Mouse (Mus musculus) stomach, embryonic 16.5 days (tissue): Measurements from ENCODE around the gene Fmo2. TPM values are rescaled to one million over a fixed set of nuclear protein-coding genes. Genes with fewer than 3 reads are reported as not detected.

ENCODE experiments used
- ATAC-seq: fragments of 200-750 bp; cut with Nextera tagmentation; 2 replicates; pipeline ENCODE4 v1.8.0; 2017; ENCODE audit warnings: moderate number of reproducible peaks, moderate TSS enrichment; ENCODE audit not compliant: insufficient read depth, low FRiP score
- H3K27ac ChIP-seq: fragments of 300-500 bp; sonication (generic); 2 replicates; pipeline ENCODE4 v1.5.1; 2014; ENCODE audit warnings: low read length
- H3K27me3 ChIP-seq: fragments of 300-500 bp; sonication (generic); 2 replicates; pipeline ENCODE4 v1.6.1; 2014; ENCODE audit warnings: low read length, control low read depth, mixed read lengths; ENCODE audit not compliant: control insufficient read depth, insufficient read depth
- H3K36me3 ChIP-seq: fragments of 300-500 bp; sonication (generic); 2 replicates; pipeline ENCODE4 v1.6.1; 2014; ENCODE audit warnings: low read length; ENCODE audit not compliant: control insufficient read depth, insufficient read depth
- H3K4me1 ChIP-seq: fragments of 300-500 bp; sonication (generic); 2 replicates; pipeline ENCODE4 v1.6.1; 2014; ENCODE audit warnings: low read length, control low read depth, mixed read lengths; ENCODE audit not compliant: control insufficient read depth, insufficient read depth
- H3K4me2 ChIP-seq: fragments of 300-500 bp; sonication (generic); 2 replicates; pipeline ENCODE4 v1.6.1; 2014; ENCODE audit warnings: low read depth, low read length, mixed read lengths
- H3K4me3 ChIP-seq: fragments of 300-500 bp; sonication (generic); replicated peaks from 2 replicates; pipeline ENCODE4 v1.5.1; 2014; ENCODE audit warnings: mild to moderate bottlenecking, low read length
- H3K9ac ChIP-seq: fragments of 300-500 bp; sonication (generic); 2 replicates; pipeline ENCODE4 v1.6.1; 2014; ENCODE audit warnings: low read length
- H3K9me3 ChIP-seq: fragments of 300-500 bp; sonication (generic); replicated peaks from 2 replicates; pipeline ENCODE4 v1.6.1; 2016; ENCODE audit warnings: low read length, control low read depth; ENCODE audit not compliant: control insufficient read depth
- WGBS: fragments of 180-500 bp; shearing (Covaris S2); extraction: QIAGEN DNeasy Blood & Tissue Kit; methylation state at CpG from one replicate; pipeline ENCODE4 v1.1.7; 2014; 5-methylcytosine and 5-hydroxymethylcytosine counted together
- polyA plus RNA-seq: library from polyadenylated mRNA; unstranded; fragments of >200 nt; fragmentation: Nextera tagmentation; extraction: Ambion mirVana; gene quantifications from 2 replicates; pipeline ENCODE4 v1.2.1, GENCODE M21; 2015

Fmo2 gene
- polyA plus RNA-seq, 1 experiment from 2014 or later: 8.5 TPM

DNA sequence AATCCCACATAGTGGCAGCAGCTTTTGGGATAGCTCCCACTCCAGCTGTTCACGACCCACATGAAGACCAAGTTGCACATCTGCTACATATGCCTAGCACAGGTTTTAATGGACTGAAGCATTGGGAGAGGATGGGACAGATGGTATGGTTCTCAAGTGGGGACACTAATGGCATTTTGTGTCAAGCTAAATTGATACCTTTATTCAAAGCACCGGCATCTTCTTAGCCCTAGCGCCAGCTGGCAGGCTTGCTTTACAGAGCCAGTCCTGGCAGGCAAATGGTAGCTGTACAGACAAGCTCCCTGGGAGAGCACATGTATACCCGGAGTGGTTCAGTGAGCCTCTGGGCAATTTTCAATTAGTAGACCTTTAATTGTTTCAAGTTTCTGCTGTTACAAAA lies 3.4 kb upstream of the Fmo2 start:
- Histone ChIP-seq H3K4me2 (no peak overlapping the region), H3K9me3 (no peaks in the 10 kb centered on the region), H3K27ac (no peak overlapping the region), H3K9ac (no peak overlapping the region), H3K4me3 (no peak overlapping the region), H3K4me1 (no peaks in the 10 kb centered on the region), H3K36me3 (no peaks in the 10 kb centered on the region), H3K27me3 (no peaks in the 10 kb centered on the region)
- WGBS: 70% methylated on average over 4 of the region's 4 CpGs
- no peak for ATAC-seq

- ATAC-seq: no peak; the same call in 1 of the 2 replicates
- Histone ChIP-seq H3K9me3 (no peaks in the 10 kb centered on the region), H3K36me3 (no peaks in the 10 kb centered on the region), H3K4me3 (no peak overlapping the region), H3K27me3 (no peaks in the 10 kb centered on the region), H3K4me2 (no peak overlapping the region), H3K9ac (no peak overlapping the region), H3K27ac (no peak overlapping the region), H3K4me1 (peaks cover 3% of the 10 kb centered on the region; the same call in 1 of the 2 replicates)
- WGBS: 33% methylated on average over 6 of the region's 6 CpGs
These were observed 2.6 kb downstream of the Fmo2 start for GRCm38 (mm10) chr1:162895900-162896299.

DNA sequence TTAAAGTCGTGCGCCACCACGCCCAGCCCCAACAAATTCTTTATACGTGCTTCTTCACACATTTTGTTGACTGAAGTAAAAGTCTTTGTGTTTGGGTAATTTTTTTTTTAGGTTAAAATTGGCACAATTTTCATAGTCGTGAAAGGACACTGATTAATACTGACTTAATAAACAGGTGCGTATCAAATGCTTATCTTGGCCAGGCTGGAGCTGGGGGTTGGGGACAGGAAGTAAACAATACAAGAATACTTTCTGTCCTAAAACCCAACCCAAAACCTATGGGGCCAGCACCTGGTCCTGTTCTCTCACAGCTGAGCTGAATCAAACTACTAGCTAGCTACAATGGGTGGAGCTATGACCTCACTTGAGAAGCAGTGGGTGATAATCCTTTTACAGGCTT lies 5.5 kb downstream of the Fmo2 start:
- H3K4me1 ChIP-seq: peaks cover 3% of the 10 kb centered on the region; the same call in 1 of the 2 replicates
- H3K27ac ChIP-seq: no peak overlapping the region
- no peaks in the 10 kb centered on the region for H3K27me3 ChIP-seq
- H3K36me3 ChIP-seq: no peaks in the 10 kb centered on the region
- no peak overlapping the region for H3K4me2 ChIP-seq
- no peak overlapping the region for H3K9ac ChIP-seq
- 85% methylated on average over 6 of the region's 6 CpGs for WGBS
- H3K4me3 ChIP-seq: no peak overlapping the region
- no peaks in the 10 kb centered on the region for H3K9me3 ChIP-seq
- no peak for ATAC-seq

- Histone ChIP-seq H3K27me3 (no peaks in the 10 kb centered on the region), H3K9ac (no peak overlapping the region), H3K9me3 (no peaks in the 10 kb centered on the region), H3K4me3 (no peak overlapping the region), H3K27ac (no peak overlapping the region), H3K4me2 (no peak overlapping the region), H3K4me1 (peaks cover 3% of the 10 kb centered on the region; the same call in 1 of the 2 replicates), H3K36me3 (no peaks in the 10 kb centered on the region)
- peak; percentile 72; the same call in 1 of the 2 replicates for ATAC-seq
- 19% methylated on average over 6 of the region's 6 CpGs for WGBS
These were observed 6.5 kb downstream of the Fmo2 start for GRCm38 (mm10) chr1:162891980-162892451.

GRCm38 (mm10) chr1:162888646-162889045 lies 9.9 kb downstream of the Fmo2 start:
- H3K4me1 ChIP-seq: 0 out of 2 replicates have a peak, but pooled peaks cover 3% of the 10 kb centered on the region
- H3K4me2 ChIP-seq: no peak overlapping the region
- H3K9ac ChIP-seq: no peak overlapping the region
- no peaks in the 10 kb centered on the region for H3K36me3 ChIP-seq
- no peak overlapping the region for H3K27ac ChIP-seq
- no peak for ATAC-seq
- H3K4me3 ChIP-seq: no peak overlapping the region
- 80% methylated on average over 12 of the region's 12 CpGs for whole genome bisulfite sequencing
- H3K9me3 ChIP-seq: no peaks in the 10 kb centered on the region
- no peaks in the 10 kb centered on the region for H3K27me3 ChIP-seq

DNA sequence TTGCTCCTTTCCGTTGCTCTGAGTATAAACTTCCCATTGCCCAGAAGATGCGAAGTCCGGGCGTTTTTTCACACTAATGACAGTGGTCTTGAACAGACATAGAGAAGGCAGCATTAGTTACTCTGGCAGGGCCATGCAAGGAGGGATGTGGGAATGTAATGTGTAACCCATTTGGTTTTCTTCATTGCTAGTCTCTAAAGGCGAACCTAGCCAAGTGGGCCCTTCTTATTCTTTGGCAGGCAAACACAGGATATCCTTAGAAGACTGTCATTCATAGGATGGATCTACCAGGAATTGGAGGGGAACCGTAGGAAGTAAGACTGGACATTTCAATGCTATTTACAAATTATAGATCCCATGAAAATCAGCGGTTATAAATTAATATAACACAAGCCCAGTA lies 10.9 kb downstream of the Fmo2 start:
- 88% methylated on average over 7 of the region's 7 CpGs for whole genome bisulfite sequencing
- no peak for ATAC-seq
- no peak overlapping the region for H3K4me2 ChIP-seq

DNA sequence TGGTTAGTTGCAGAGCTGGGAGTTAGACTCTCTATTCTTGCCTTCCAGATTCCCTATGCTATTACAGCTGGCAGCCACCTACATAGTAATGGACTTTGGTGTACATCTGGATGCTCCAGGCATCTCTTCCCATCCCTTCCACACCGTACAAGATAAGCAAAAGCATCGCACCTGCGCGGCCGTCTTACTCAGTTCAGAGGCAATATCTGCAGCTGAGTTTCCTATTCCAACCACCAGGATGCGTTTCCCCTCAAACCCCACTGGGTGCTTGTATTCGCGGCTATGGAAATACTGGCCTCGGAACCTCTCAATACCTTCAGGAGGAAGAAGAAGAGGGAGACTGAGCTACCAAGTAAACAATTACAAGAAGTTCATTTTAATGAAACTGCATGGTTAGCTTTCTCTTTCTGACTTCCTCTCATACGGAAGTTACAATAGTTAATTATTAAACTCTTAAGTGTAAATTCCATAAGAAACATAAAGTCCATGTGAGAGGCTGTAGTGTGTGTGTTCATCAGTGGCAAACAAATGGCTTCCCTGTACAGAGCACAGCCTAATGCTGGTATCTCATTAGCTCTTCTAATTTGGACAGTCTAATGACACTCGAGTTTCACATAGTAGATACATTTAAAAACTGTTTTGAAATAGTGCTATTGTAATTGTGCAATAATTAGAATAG lies 12.2 kb downstream of the Fmo2 start:
- no peaks in the 10 kb centered on the region for H3K9me3 ChIP-seq
- H3K27me3 ChIP-seq: no peaks in the 10 kb centered on the region
- no peak overlapping the region for H3K4me3 ChIP-seq
- H3K9ac ChIP-seq: no peak overlapping the region
- no peak; the same call in 1 of the 2 replicates for ATAC-seq
- no peak overlapping the region for H3K27ac ChIP-seq
- no peak overlapping the region for H3K4me2 ChIP-seq
- 78% methylated on average over 11 of the region's 11 CpGs for WGBS
- H3K4me1 ChIP-seq: no peaks in the 10 kb centered on the region
- H3K36me3 ChIP-seq: no peaks in the 10 kb centered on the region

More for the DNA sequence above, 10.9 kb downstream of the Fmo2 start:
- 0 out of 2 replicates have a peak, but pooled peaks cover 3% of the 10 kb centered on the region for H3K4me1 ChIP-seq
- H3K4me3 ChIP-seq: no peak overlapping the region
- H3K27ac ChIP-seq: no peak overlapping the region
- H3K36me3 ChIP-seq: no peaks in the 10 kb centered on the region
- H3K27me3 ChIP-seq: no peaks in the 10 kb centered on the region
- H3K9ac ChIP-seq: no peak overlapping the region
- no peaks in the 10 kb centered on the region for H3K9me3 ChIP-seq

DNA sequence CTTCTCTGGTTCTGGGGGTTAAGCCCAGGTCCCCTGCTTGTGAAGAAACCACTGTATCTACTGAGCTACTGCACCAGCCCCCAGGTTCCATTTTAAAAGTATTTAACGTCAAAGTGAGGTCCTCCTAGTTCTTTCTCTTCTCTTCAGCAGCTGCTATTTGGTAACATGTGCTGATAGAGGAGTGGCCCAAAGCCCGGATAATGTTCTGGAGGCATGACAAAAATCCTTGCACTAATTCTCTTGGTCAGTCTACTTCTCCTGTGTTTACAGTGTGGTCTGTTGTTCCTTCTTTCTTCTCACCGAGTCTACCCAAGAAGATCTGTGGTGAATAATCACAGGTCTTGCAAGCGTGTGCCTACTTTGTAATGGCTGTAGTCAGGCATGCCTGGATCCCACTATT lies 15.8 kb downstream of the Fmo2 start:
- H3K27ac ChIP-seq: no peak overlapping the region
- 64% methylated on average over 4 of the region's 4 CpGs for WGBS
- no peaks in the 10 kb centered on the region for H3K36me3 ChIP-seq
- H3K4me3 ChIP-seq: no peak overlapping the region
- H3K9ac ChIP-seq: no peak overlapping the region
- ATAC-seq: no peak
- H3K4me2 ChIP-seq: no peak overlapping the region
- H3K27me3 ChIP-seq: no peaks in the 10 kb centered on the region
- H3K9me3 ChIP-seq: no peaks in the 10 kb centered on the region
- H3K4me1 ChIP-seq: no peaks in the 10 kb centered on the region

GRCm38 (mm10) chr1:162879595-162880369 lies 18.7 kb downstream of the Fmo2 start:
- H3K4me2 ChIP-seq: no peak overlapping the region
- H3K4me3 ChIP-seq: no peak overlapping the region
- ATAC-seq: no peak
- 57% methylated on average over 11 of the region's 11 CpGs for WGBS
- no peaks in the 10 kb centered on the region for H3K9me3 ChIP-seq
- no peaks in the 10 kb centered on the region for H3K4me1 ChIP-seq
- H3K27me3 ChIP-seq: no peaks in the 10 kb centered on the region
- H3K9ac ChIP-seq: no peak overlapping the region
- H3K27ac ChIP-seq: no peak overlapping the region
- no peaks in the 10 kb centered on the region for H3K36me3 ChIP-seq
